Mouse (Mus musculus) mouse trophoblast stem cell (cell line): ENCODE data around the gene Olfr1420.
"Not testable (repeated sequence)": the region's sequence is repeated elsewhere in the genome, so short reads cannot be mapped to it uniquely, and the experiment has no call there.

Experiments
- in situ Hi-C, 2 experiments: fragments of 300-500 bp; cut with MseI, MboI; formaldehyde crosslinking; loops; 2 replicates in 1 of 2; 3 replicates in 1 of 2; pipeline ENCODE4 v1.15.1; 2025

Olfr1420 gene

DNA sequence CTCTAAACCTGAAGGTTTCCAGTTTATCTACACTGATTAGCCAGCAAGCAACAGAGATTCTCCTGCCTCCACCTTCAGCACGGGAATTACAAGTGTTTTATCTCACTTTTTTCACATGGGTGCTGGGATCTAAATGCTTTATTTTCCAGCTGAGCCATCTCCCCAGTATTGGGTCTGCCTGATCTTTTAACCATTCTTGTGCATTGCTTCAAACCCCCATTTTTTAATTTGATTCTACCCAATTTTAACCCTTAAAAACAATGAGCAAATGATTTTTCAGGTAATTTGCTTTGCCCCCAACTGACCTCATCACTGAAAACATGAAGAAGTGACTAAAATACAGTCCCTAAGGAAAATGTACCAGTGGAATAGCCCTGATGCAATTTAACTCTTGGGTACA, at the start of gene Olfr1420:
Olfr1420 (plus strand) TSS at position 301 of the 400 bp plus-strand sequence.
- in situ Hi-C loops, result no loop called here

DNA sequence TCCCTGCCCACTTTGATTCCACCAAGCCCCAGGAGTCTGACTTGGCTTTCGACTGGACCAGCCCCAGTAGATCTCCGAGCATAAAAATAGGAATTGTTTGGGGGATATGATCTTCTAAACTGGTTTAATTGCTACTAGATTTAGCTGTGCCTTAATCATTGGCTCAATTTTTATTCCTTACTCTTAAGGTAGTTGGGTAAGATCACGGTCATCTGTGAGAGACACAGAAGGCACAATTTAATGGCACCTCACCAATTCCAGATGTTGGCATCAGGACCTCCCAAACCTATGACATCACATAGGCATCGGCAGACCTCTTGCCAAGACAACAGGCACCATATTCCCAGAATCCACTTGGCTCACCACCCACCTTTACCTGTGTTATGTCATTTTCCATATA, 47.2 kb upstream of the Olfr1420 start, which contains the start of gene Olfr1417:
Olfr1417 (minus strand) TSS at position 101 of the 400 bp plus-strand sequence.
- in situ Hi-C loops, result no loop called here

DNA sequence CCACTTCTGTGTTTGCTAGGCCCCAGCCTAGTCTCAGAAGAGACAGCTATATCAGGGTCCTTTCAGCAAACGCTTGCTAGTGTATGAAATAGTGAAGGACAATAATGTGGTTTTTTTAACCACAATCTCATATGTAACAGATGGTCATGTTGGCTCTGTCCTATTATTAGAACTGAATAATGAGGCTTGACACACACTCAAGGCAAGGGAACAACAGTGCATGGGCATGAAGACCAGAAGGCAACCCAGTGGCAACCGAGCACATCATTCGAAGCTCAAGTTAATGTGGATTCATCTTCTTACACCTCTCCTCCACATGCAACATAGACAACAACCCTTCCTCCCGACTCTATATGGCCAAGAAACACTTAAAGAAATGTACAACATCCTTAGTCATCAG, 40.0 kb upstream of the Olfr1420 start:
- in situ Hi-C loops, result no loop called here

DNA sequence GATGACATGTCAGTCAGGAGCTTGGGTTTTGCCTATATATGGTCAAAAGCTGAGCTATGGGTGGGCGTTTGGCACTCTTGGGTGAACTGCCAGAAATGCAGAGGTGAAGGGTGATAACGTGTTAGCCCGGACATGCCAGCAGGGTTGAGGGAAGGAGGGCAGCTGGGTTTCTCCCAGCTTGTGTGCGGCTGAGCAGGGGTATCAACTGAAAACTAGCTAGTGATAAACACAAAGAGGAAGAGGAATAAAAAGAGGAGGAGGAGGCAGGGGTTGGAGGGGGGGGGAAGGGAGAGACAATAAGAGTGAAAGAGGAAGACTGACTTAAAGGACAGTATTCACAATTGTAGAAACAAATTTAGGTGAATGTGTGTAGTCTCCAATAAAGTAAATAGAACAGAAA, 33.7 kb upstream of the Olfr1420 start:
- in situ Hi-C loops, result no loop called here

DNA sequence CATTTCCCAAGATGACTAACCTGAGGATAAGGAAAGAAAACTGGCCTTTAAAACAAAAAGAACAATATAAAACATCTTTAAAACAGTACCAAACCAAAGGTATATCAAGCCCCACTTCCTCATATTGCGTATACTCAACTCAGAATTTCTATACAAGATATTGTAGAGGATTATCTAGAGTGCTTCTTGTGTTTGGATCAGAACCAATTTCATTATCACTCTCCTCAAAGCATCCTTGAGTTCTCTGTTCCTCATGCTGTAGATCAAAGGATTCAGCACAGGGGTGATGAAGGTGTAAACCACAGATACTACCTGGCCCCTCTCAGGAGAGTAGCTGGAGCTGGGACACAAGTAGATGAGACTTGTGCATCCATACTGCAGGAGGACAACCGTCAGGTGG, 31.5 kb upstream of the Olfr1420 start:
- in situ Hi-C loops, result no loop called here

GRCm38 (mm10) chr19:11856506-11856905, 29.9 kb upstream of the Olfr1420 start:
- in situ Hi-C loops, result no loop called here

DNA sequence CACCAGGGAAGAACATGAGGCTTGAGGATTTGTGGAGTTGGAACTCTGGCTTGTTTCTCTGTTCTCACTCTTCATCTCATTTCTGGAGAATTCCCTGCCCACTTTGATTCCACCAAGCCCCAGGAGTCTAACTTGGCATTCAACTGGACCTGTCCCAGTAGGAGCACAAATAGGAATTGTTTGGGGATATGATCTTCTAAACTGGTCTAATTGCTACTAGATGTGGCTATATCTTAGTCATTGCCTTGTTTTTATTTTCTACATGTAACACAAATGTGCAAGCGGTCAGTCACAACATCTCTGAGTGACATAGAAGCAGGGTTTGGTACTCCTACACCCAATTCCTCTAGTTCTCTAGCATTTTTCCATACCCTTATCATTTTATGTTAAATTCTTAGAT, 25.4 kb upstream of the Olfr1420 start, which contains the start of gene Olfr1418:
Olfr1418 (minus strand) TSS at position 101 of the 400 bp plus-strand sequence.
- in situ Hi-C loops, result no loop called here

- in situ Hi-C loops, result no loop called here
Measured at GRCm38 (mm10) chr19:11867837-11868236, 18.5 kb upstream of the Olfr1420 start.

- in situ Hi-C loops, result no loop called here
Measured at GRCm38 (mm10) chr19:11875006-11875405, 11.4 kb upstream of the Olfr1420 start, which contains the start of gene Olfr1419. TSS of gene Olfr1419 (minus strand) at chr19:11875106.

- in situ Hi-C loops, result not testable (repeated sequence)
Measured at GRCm38 (mm10) chr19:11878404-11878803, 8.0 kb upstream of the Olfr1420 start.

DNA sequence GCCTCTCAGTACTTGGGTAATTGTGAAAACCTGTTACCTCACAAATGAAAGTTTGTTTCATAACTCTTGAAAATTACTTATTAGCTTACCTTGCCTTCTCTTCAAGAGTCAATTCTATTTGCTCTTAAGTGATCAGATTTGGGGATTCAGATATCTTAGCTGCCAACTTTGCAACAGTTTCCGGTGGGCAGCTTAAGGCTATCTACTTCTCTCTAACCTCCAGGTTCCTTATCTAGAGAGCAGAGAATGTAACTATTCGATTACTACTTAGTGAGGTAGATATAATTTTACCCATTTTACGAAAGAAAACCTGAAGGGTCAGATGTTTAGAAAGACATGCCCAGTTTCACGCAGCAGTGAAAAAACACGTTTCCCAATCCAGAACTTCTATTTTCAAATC, 24.7 kb downstream of the Olfr1420 start:
- in situ Hi-C loops, result loop anchor here in 1 of 2 experiments (10.0 kb wide), 1 partner anchor 96 kb away; the partner anchor contains the start of gene Stx3

DNA sequence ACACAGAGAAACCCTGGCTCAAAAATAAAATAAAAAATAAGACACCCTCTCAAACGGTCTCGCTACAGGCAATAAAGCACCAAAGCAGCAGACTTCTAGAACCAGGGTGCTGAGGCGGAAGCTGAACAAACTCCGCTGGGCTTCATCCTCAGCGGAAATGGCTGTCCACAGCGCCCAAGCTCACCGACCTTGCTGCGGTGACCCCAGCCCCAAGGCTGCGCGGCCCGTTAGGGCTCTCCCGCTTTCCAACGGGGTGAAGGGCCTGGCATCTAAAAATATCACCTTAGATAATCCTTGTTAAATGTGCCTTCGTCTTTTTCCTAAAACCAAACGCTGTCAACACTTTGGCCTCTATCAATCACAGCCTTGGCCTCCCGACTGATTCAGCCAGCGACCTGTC, 25.2 kb downstream of the Olfr1420 start:
- in situ Hi-C loops, result loop anchor here in 1 of 2 experiments (10.0 kb wide), 1 partner anchor 97 kb away; the partner anchor contains the start of gene Stx3

GRCm38 (mm10) chr19:11912037-11912532, 25.7 kb downstream of the Olfr1420 start, which contains the start of gene Patl1:
TSS of gene Patl1 (plus strand) at chr19:11912399.
- in situ Hi-C loops, result loop anchor here in 1 of 2 experiments (10.0 kb wide), 1 partner anchor 97 kb away; the partner anchor contains the start of gene Stx3

GRCm38 (mm10) chr19:11912533-11913121, 26.3 kb downstream of the Olfr1420 start:
- in situ Hi-C loops, result loop anchor here in 1 of 2 experiments (10.0 kb wide), 1 partner anchor 98 kb away; the partner anchor contains the start of gene Stx3

- in situ Hi-C loops, result loop anchor here in 1 of 2 experiments (10.0 kb wide), 1 partner anchor 101 kb away; the partner anchor contains the start of gene Stx3
Measured at GRCm38 (mm10) chr19:11915804-11916203, 29.4 kb downstream of the Olfr1420 start.

DNA sequence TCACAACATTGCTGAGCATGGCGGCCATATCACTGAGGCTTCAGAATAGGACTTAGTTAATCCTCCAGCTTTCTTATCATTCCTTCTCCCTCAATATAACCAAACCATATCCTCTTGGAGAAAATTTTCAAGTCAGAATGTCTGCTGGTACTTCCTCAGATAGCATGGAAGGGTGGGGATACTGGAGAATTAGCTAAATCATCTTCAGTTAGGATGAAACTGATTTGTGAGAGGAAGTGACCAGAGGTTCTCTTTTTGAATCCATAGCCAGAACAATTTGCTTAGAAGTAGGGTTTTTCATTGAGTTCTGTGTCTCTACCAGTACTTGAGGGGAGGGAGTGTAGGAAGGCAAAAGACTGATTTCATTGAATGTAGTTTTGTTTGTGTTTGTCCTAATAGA, 35.7 kb downstream of the Olfr1420 start:
- in situ Hi-C loops, result no loop called here

- in situ Hi-C loops, result not testable (repeated sequence)
Measured at GRCm38 (mm10) chr19:11922515-11922914, 36.1 kb downstream of the Olfr1420 start.

DNA sequence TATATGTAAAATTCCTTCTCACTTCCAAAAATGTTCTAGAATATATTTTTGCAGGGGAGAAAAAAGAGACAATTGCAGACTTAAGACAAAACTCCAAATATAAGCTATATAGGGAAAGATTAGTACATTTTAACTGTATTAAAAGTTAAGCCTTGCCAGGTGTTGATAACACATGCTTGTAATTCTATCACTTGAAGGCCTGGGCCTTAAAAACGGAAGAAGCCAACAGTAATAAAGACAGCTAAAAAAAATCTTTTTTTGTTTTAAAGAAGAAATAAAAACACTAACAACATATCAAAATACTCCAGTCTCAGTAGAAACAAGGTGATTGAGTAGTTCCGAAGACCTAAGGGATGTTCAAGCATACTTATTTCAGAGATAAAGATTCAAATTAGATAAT, 40.0 kb downstream of the Olfr1420 start:
- in situ Hi-C loops, result no loop called here

DNA sequence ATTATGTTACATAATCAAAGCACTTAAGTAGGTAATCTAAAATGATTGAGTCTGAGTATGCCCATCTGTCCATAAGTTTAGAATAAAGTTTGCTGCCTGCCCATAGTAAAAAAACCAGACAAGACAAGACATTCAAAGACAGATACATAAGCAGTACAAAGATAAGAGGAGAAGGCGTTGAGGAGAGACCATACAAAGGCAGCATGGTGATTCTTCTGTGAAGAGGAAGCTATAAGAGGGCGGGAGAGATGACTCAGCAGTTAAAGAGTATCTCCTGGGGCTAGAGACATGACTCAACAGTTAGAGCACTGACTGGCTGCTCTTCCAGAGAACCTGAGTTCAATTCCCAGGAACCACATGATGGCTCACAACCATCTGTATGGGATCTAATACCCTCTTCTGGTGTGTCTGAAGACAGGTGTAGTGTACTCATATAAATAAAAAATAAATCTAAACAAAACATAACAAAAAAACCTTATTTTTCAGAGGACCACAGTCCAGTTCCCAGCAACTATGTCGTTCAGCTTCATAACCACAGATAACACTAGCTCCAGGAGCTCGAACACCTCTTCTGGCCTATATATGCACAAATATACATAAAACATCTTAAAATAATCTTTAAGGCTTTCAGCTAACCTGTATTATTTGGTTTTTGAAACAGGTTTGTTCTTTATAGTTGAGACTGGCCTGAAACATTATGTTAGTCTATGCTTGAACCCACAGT, 41.8 kb downstream of the Olfr1420 start:
- in situ Hi-C loops, result no loop called here

DNA sequence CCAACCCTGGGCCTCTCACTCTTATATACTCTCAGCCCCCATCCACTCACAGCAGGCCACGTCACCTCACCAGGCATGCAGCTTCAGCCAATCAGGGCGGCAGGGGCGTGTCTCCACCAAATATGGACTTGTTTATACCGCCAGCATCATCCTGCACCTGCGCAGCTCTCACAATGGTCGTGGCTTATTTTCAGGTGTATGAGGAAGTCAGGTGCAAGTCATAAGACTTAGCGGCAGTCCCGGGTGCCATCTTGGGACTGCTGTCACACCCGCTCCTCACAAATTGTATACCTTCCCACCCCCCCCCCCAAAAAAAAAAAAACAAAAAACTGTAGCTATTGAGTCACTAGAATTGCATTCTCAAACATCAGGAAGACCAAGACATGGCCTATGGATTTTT, 60.1 kb downstream of the Olfr1420 start:
- in situ Hi-C loops, result not testable (repeated sequence)
